Mouse (Mus musculus): ENCODE measurements around the gene Gprasp2.
"Not testable (repeated sequence)": the region's sequence is repeated elsewhere in the genome, so short reads cannot be mapped to it uniquely, and the experiment has no call there.

Gene Gprasp2

DNA sequence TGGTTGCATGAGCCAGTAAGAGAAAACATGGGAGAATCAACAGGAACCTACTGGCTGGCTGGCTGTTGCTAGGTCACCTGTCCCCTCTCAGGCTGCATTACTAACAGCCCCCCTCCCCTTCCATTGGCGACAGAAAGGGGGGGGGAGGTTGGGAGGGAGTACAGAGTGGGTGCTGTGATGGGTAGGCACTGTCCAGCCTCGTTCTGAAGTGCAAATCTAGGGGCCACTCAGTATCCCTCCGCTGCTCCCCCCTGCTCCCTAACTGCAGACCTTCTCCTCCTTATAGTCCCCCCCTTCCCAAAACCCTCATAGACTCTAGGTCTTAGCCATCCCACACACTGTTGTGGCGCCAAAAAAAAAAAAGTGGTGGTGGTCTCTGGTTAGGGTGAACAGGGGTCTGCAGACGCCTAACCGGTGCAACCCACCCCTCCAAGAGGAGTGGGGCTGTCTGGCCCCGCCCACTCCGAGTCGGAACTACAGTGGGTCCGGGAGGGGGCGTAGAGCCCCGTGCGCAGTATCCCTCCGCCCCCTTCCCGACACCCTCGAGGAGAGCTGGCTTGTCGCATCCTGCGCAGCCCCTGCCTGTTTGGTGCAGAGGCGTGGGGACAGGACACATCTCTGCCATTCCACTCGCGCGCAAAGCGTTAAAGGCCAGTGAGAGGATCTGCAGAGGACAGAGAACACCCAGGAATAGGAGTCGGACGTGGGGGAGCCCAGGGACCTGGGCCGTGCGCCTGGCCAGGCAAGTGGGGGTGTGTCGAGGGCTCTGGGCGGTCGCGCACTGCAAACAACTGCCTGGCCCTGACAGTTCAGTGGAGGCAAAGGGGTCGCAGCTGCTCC is at the start of gene Gprasp2:
Gprasp2 (plus strand) TSS at position 514 of the 840 bp plus-strand sequence.
- DNase-seq (ENCODE audit: low spot score in 2 of 2), result peak; percentile 28 to 48

- DNase-seq (ENCODE audit: low spot score in 2 of 2), result no peak
Observed at GRCm38 (mm10) chrX:135791536-135791935, 47.3 kb upstream of the Gprasp2 start.

GRCm38 (mm10) chrX:135792326-135792725 is 46.5 kb upstream of the Gprasp2 start:
- no peak for DNase-seq (ENCODE audit: low spot score in 2 of 2)

DNA sequence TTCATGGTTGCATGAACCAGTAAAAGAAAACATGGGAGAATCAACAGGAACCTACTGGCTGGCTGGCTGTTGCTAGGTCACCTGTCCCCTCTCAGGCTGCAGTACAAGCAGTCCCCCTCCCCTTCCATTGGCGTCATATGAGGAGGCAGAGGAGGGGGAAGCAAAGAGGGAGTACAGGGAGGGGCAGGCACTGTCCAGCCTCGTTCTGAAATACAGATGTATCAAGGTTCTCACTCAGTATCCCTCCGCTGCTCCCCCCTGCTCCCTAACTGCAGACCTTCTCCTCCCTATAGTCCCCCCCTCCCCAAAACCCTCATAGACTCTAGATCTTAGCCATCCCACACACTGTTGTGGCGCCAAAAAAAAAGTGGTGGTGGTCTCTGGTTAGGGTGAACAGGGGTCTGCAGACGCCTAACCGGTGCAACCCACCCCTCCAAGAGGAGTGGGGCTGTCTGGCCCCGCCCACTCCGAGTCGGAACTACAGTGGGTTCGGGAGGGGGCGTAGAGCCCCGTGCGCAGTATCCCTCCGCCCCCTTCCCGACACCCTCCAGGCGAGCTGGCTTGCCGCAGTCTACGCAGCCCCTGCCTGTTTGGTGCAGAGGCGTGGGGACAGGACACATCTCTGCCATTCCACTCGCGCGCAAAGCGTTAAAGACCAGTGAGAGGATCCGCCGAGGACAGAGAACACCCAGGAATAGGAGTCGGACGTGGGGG is 43.1 kb upstream of the Gprasp2 start:
- peak; percentile 56 to 64 for DNase-seq (ENCODE audit: low spot score in 2 of 2)

- DNase-seq (ENCODE audit: low spot score in 2 of 2), result peak; percentile 3 to 11
Observed at GRCm38 (mm10) chrX:135796305-135797211, 42.3 kb upstream of the Gprasp2 start.

- DNase-seq (ENCODE audit: low spot score in 2 of 2), result peak; percentile 28 to 38
Observed at GRCm38 (mm10) chrX:135797212-135797644, 41.6 kb upstream of the Gprasp2 start, which contains the start of gene Bhlhb9. Gene Bhlhb9 (plus strand): TSS chrX:135797594.

DNA sequence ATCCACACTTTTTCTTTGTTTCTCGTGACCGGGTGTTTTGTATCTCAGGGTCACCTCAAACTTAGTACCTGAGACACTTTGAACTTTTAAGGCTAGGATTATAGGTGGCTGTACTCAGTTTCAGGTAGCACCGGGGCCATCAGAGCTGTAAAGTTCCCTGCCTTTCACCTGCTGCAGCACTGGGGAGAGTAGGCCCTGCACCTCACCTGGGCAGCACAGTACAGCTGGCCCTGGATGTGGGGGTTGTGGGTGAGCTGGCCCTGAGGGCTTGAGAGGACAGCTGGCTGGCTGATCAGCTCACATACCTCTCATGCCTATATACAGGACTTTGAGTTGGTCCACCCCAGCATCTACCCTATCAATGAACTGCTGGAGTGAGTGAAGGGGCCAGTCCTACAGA is 34.7 kb upstream of the Gprasp2 start:
- no peak for DNase-seq (ENCODE audit: low spot score in 2 of 2)

GRCm38 (mm10) chrX:135805780-135806179 is 33.1 kb upstream of the Gprasp2 start:
- DNase-seq (ENCODE audit: low spot score in 2 of 2), result peak in 1 of 2 experiments; percentile 47

GRCm38 (mm10) chrX:135835896-135836295 is 2.9 kb upstream of the Gprasp2 start:
- not testable (repeated sequence) for DNase-seq (ENCODE audit: low spot score in 2 of 2)

- DNase-seq (ENCODE audit: low spot score in 2 of 2), result no peak
Observed at GRCm38 (mm10) chrX:135837896-135838295, 938 bp upstream of the Gprasp2 start.

DNA sequence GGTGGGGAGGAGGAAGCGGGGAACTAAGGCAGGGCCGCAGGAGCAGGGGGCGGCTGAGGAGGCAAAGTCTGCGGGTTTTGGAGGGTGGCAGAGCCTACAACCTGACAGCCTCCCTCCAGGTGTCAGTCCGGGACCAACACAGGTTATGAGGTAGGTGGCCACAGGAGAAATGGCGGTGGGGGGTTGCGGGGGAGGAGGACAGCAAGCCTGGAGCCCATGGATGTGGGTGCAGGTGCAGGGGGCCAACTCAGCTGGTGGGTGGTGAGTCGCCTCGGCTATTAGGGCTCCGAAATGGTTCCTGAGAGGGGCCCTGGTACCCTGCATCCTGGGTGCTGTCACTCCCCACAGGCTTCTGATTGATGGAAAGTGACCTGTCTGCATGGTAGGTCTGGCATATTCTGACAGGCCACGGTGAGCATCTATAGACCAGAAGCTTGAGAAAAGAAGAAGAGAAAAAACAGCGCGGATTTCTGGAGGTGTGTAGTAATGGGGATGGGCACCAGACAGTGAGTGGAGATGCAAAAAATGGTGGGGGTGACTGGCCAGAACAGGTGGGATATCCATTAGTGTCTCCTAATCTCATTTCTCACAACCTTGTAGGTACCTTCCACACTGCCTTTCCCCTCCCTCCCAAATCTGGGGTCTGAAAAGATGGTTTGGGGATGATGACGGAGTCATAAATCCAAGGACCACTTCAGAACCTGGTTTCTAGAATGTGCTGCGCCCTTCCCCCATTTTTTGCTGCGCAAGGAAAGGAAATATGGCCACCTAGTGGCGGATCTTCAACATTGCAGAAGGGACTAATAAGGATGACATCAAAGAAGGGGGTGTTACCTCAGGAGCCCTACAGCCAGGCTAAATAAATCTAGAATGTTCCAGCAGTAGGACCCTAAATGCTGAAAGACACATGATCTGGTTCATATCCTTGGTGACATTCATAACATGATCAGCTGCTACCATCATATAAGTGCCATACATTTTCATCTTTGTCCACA is 860 bp downstream of the Gprasp2 start:
- DNase-seq (ENCODE audit: low spot score in 2 of 2), result peak; percentile 18 to 27

DNA sequence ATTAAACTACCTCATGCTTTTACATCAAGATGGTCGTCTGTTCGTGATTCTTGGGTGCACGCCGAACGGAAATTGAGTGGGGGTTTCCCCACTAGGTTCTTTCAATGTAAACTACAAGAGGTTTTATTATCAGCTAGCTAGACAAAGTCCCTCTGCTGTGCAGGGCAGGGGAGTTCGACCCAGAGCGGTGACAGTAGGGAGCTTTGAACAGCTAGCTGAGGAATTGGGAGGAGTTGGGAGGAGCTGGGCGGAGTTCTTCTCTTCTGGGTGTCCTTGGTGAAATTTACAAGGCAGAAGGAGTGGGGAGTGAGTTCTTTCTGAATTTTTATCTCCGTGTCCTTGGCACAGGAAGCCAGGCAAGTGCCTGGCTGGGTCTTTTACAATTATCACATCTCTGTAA is 28.0 kb downstream of the Gprasp2 start:
- DNase-seq (ENCODE audit: low spot score in 2 of 2), result not testable (repeated sequence)

DNA sequence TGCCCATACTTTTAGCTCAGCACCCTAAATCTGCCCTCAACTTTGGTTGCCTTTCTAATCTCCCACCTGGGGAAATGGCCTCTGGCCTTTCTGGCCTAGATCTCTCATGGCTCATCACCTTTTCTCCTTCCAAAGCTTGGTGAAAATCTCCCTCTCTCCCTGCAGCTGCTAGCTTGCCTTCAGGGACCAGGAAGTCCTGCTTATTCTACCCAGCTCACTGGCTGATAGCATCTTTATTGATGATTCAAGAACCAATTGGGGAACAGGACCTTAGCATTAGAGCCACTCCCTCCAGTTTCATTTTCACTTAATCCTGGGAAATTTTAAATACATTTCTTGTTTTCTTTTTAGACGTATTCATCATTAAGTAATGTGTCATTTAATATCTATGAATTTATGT is 37.8 kb downstream of the Gprasp2 start:
- no peak for DNase-seq (ENCODE audit: low spot score in 2 of 2)

DNA sequence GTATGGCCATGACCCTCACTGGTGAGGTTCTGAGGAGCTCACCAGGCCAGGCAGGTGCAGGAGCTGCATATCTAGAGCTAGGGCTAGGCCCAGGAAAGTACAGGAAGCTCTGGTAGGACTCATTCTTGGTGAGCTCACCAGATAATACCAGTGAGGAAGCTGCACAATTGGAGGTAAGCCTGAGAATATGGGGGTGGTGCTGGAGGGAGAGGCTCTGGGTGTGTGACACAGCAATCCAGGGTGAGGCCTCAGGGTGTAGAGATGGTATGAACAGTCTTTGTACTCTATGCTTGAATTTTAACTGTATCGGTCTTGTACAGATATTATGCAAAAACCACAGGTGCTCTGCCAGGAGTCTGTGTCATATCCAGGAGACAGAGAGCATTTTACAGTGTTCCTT is 40.8 kb downstream of the Gprasp2 start:
- DNase-seq (ENCODE audit: low spot score in 2 of 2), result no peak

- peak; percentile 75 to 88 for DNase-seq (ENCODE audit: low spot score in 2 of 2)
Observed at GRCm38 (mm10) chrX:135885411-135886233, 46.8 kb downstream of the Gprasp2 start.

GRCm38 (mm10) chrX:135886234-135886585 is 47.4 kb downstream of the Gprasp2 start:
- peak; percentile 25 to 47 for DNase-seq (ENCODE audit: low spot score in 2 of 2)
